11 mouse cellular contexts compared by ENCODE assay signal in the genomic region with DNA sequence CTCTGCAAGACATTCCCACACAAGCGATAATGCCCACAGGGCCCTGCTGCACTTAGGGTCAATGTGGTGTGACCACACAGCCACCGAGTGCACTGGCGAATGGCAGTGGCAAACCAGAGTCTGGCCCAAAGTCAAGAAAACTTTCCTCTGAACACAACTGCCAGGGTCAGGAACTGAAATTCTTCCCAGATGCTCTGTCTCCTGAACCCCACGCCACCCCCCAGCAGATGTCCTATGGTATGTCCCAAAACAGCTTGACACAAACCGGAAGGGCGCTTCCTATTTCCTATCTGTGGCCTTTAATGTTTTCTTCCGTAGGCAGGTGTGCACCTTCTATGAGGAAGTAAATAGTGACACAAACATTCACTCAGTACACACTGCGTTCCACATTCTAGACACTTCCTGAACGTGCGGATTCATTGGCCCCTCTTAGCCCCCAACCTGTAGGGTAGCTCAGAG. TPM values are rescaled to one million over a fixed set of nuclear protein-coding genes. Genes with fewer than 3 reads are reported as not detected.
DNase-seq lines count a peak whose midpoint lies in the region; ATAC-seq and TF ChIP-seq lines count a peak whose summit lies in the region.
"Had no signal": no experiment of that assay in that cellular context is flagged by ENCODE, and none has a peak within 500 bp of the region (broad histone marks: within the 10 kb centered on the region; RNA-seq: fewer than 3 reads in every experiment).

No protein-coding gene starts in this region.

- no peak for DNase-seq in liver, embryonic 13.5 days
- DNase-seq in liver, result no peak
- DNase-seq in embryonic facial prominence, embryonic 14.5 days (ENCODE audit: low spot score), result peak; percentile 50
- peak; percentile 38 to 50 for DNase-seq in kidney, postnatal 36 days
- DNase-seq in thymus, postnatal 0 days (ENCODE audit: low spot score), result peak; percentile 73
- DNase-seq in frontal cortex, postnatal 36 days (ENCODE audit: low spot score in 2 of 2), result no peak
- DNase-seq in cerebellum, adult 2 months, result no peak
- no peak for DNase-seq in layer of hippocampus, adult 9-10 months (ENCODE audit: low spot score)
- DNase-seq: heart, postnatal 4 days had no signal

- no peaks in the 10 kb centered on the region for H3K27me3 ChIP-seq in liver, embryonic 13.5 days
- no peaks in the 10 kb centered on the region for H3K27me3 ChIP-seq in embryonic facial prominence, embryonic 14.5 days (replicated peaks; ENCODE audit: control insufficient read depth, insufficient read depth, low read length)
- H3K27me3 ChIP-seq in cerebellum, adult 2 months (ENCODE audit: control insufficient read depth, insufficient read depth, low read length), result no peaks in the 10 kb centered on the region
- H3K27me3 ChIP-seq: CH12.LX; stomach, embryonic 15.5 days had no signal

- TF ChIP-seq CTCF in cerebellum, adult 2 months (IDR thresholded peaks at IDR 0.05; ENCODE audit: borderline replicate concordance, insufficient read depth, low read depth, low read length), result no peak

- H3K4me3 ChIP-seq in liver, embryonic 13.5 days (replicated peaks), result no peak overlapping the region
- no peak overlapping the region for H3K4me3 ChIP-seq in embryonic facial prominence, embryonic 14.5 days (ENCODE audit: low read depth, low read length)
- H3K4me3 ChIP-seq in cerebellum, adult 2 months (replicated peaks; ENCODE audit: insufficient read depth, low read depth, low read length), result no peak overlapping the region
- H3K4me3 ChIP-seq: stomach, embryonic 15.5 days had no signal

- H3K4me1 ChIP-seq in liver, embryonic 13.5 days (replicated peaks), result peaks cover 26% of the 10 kb centered on the region
- peaks cover 56% of the 10 kb centered on the region for H3K4me1 ChIP-seq in embryonic facial prominence, embryonic 14.5 days (ENCODE audit: control insufficient read depth, insufficient read depth, low read length)
- H3K4me1 ChIP-seq in cerebellum, adult 2 months (ENCODE audit: control insufficient read depth, insufficient read depth, low read length), result no peaks in the 10 kb centered on the region

- H3K9me3 ChIP-seq in liver, embryonic 13.5 days (replicated peaks), result no peaks in the 10 kb centered on the region
- no peaks in the 10 kb centered on the region for H3K9me3 ChIP-seq in embryonic facial prominence, embryonic 14.5 days (ENCODE audit: control insufficient read depth, low read length)
- H3K9me3 ChIP-seq: stomach, embryonic 15.5 days had no signal

- H3K4me2 ChIP-seq in liver, embryonic 13.5 days, result no peak overlapping the region
- no peak overlapping the region for H3K4me2 ChIP-seq in embryonic facial prominence, embryonic 14.5 days (ENCODE audit: low read depth, low read length)
- H3K4me2 ChIP-seq: stomach, embryonic 15.5 days had no signal

- H3K36me3 ChIP-seq in liver, embryonic 13.5 days, result no peaks in the 10 kb centered on the region
- H3K36me3 ChIP-seq in embryonic facial prominence, embryonic 14.5 days (ENCODE audit: control insufficient read depth, insufficient read depth, low read length), result no peaks in the 10 kb centered on the region
- H3K36me3 ChIP-seq: stomach, embryonic 15.5 days had no signal

- no peak overlapping the region for H3K9ac ChIP-seq in liver, embryonic 13.5 days
- no peak overlapping the region for H3K9ac ChIP-seq in embryonic facial prominence, embryonic 14.5 days (ENCODE audit: low read depth, low read length)
- H3K9ac ChIP-seq: stomach, embryonic 15.5 days had no signal

- no peak for TF ChIP-seq POLR2A in cerebellum, adult 2 months (IDR thresholded peaks at IDR 0.05; ENCODE audit: borderline replicate concordance, insufficient read depth, low read length)

- peak overlapping the region; percentile 34; the same call in 1 of the 2 replicates for H3K27ac ChIP-seq in liver, embryonic 13.5 days
- no peak overlapping the region for H3K27ac ChIP-seq in embryonic facial prominence, embryonic 14.5 days (replicated peaks; ENCODE audit: low read depth, low read length)
- no peak overlapping the region for H3K27ac ChIP-seq in cerebellum, adult 2 months (ENCODE audit: insufficient read depth, low read length)
- H3K27ac ChIP-seq: stomach, embryonic 15.5 days had no signal

- 38% methylated on average over 10 of the region's 10 CpGs for WGBS in liver, embryonic 13.5 days (ENCODE audit: insufficient replicate concordance)
- whole genome bisulfite sequencing in embryonic facial prominence, embryonic 14.5 days, result 52% methylated on average over 10 of the region's 10 CpGs
- WGBS in cerebellum, adult 2 months, result 62% methylated on average over 10 of the region's 10 CpGs

- no peak for ATAC-seq in liver, embryonic 13.5 days (ENCODE audit: low read depth)
- ATAC-seq in embryonic facial prominence, embryonic 14.5 days (ENCODE audit: low read depth), result no peak

RNA-seq across cellular contexts. Expression of a gene that starts 40.8 kb away (rescaled TPM):
- 109 and 120 TPM in 2 replicates for polyA plus RNA-seq in liver, embryonic 13.5 days (2015; fragmentation: Nextera tagmentation; extraction: Ambion mirVana)
- 870 and 944 TPM in 2 replicates for polyA plus RNA-seq in embryonic facial prominence, embryonic 14.5 days (2014; fragmentation: Nextera tagmentation; extraction: Ambion mirVana)
- polyA plus RNA-seq in thymus, postnatal 0 days (2015; fragmentation: Nextera tagmentation; extraction: Ambion mirVana), result 435 and 448 TPM in 2 replicates
- polyA plus RNA-seq in cerebellum, adult 2 months (2012; rRNA removed), result 170 and 177 TPM in 2 replicates

Comparison
In these comparisons a context has a peak if more than half of its experiments do, and no peak if none do; other contexts are left out.
1. DNase-seq: peak in embryonic facial prominence, embryonic 14.5 days (single experiment), kidney, postnatal 36 days (2 of 2) and thymus, postnatal 0 days (single experiment); none in liver, embryonic 13.5 days (single experiment), liver (single experiment), frontal cortex, postnatal 36 days (0 of 2), cerebellum, adult 2 months (0 of 2) and layer of hippocampus, adult 9-10 months (single experiment).